Mouse (Mus musculus) liver, embryonic 13.5 days (tissue): ENCODE data around the gene Eif2ak4. TPM values are rescaled to one million over a fixed set of nuclear protein-coding genes. Genes with fewer than 3 reads are reported as not detected.
A peak's percentile ranks its signal among the peaks of the same experiment; 100 is the strongest.

Experiments
- ATAC-seq: fragments of 200-750 bp; cut with Nextera tagmentation; 2 replicates; pipeline ENCODE4 v1.8.0; 2017; ENCODE audit warnings: low read depth, mild to moderate bottlenecking, moderate number of reproducible peaks, moderate library complexity
- DNase-seq: peaks from one replicate; pipeline ENCODE4 v3.0.0; 2022
- H3K27ac ChIP-seq: fragments of 300-500 bp; sonication (generic); 2 replicates; pipeline ENCODE4 v1.5.1; 2015; ENCODE audit warnings: moderate library complexity, mild to moderate bottlenecking, inconsistent platforms
- H3K27me3 ChIP-seq: fragments of 300-500 bp; sonication (generic); 2 replicates; pipeline ENCODE4 v1.6.1; 2015; ENCODE audit warnings: mild to moderate bottlenecking, inconsistent platforms
- H3K36me3 ChIP-seq: fragments of 300-500 bp; sonication (generic); 2 replicates; pipeline ENCODE4 v1.6.1; 2015; ENCODE audit warnings: mild to moderate bottlenecking, inconsistent platforms
- H3K4me1 ChIP-seq: fragments of 300-500 bp; sonication (generic); replicated peaks from 2 replicates; pipeline ENCODE4 v1.6.1; 2015; ENCODE audit warnings: inconsistent platforms
- H3K4me2 ChIP-seq: fragments of 300-500 bp; sonication (generic); 2 replicates; pipeline ENCODE4 v1.6.1; 2015; ENCODE audit warnings: inconsistent platforms, mild to moderate bottlenecking, moderate library complexity
- H3K4me3 ChIP-seq: fragments of 300-500 bp; sonication (generic); replicated peaks from 2 replicates; pipeline ENCODE4 v1.5.1; 2015; ENCODE audit warnings: mild to moderate bottlenecking, inconsistent platforms
- H3K9ac ChIP-seq: fragments of 300-500 bp; sonication (generic); 2 replicates; pipeline ENCODE4 v1.6.1; 2015; ENCODE audit warnings: mild to moderate bottlenecking, inconsistent platforms
- H3K9me3 ChIP-seq: fragments of 300-500 bp; sonication (generic); replicated peaks from 2 replicates; pipeline ENCODE4 v1.6.1; 2016; ENCODE audit warnings: inconsistent platforms
- WGBS: fragments of 180-500 bp; shearing (Covaris S2); methylation state at CpG from one replicate; pipeline ENCODE4 v1.1.7; 2015; ENCODE audit not compliant: insufficient replicate concordance; 5-methylcytosine and 5-hydroxymethylcytosine counted together
- polyA plus RNA-seq: library from polyadenylated mRNA; unstranded; fragments of >200 nt; fragmentation: Nextera tagmentation; extraction: Ambion mirVana; gene quantifications from 2 replicates; pipeline ENCODE4 v1.2.1, GENCODE M21; 2015

The Eif2ak4 gene
- polyA plus RNA-seq, 1 experiment from 2014 or later = 4.6 TPM

GRCm38 (mm10) chr2:118442172-118442571 lies 53.8 kb downstream of the Eif2ak4 start:
- Histone ChIP-seq H3K9me3 (no peaks in the 10 kb centered on the region), H3K9ac (no peak overlapping the region), H3K27ac (no peak overlapping the region), H3K4me1 (no peaks in the 10 kb centered on the region; the same call in 1 of the 2 replicates), H3K36me3 (peaks cover 32% of the 10 kb centered on the region), H3K4me2 (no peak overlapping the region), H3K27me3 (no peaks in the 10 kb centered on the region), H3K4me3 (no peak overlapping the region)
- 63% methylated on average over 5 of the region's 5 CpGs for WGBS
- ATAC-seq (peak; percentile 80), DNase-seq (no peak)

GRCm38 (mm10) chr2:118442723-118443122 lies 54.3 kb downstream of the Eif2ak4 start:
- Histone ChIP-seq H3K36me3 (peaks cover 32% of the 10 kb centered on the region), H3K27me3 (no peaks in the 10 kb centered on the region), H3K4me1 (no peaks in the 10 kb centered on the region; the same call in 1 of the 2 replicates), H3K4me2 (no peak overlapping the region), H3K9ac (no peak overlapping the region), H3K4me3 (no peak overlapping the region), H3K9me3 (no peaks in the 10 kb centered on the region), H3K27ac (no peak overlapping the region)
- no peak for ATAC-seq
- no peak for DNase-seq
- 74% methylated on average over 4 of the region's 4 CpGs for WGBS

- H3K4me3 ChIP-seq = no peak overlapping the region
- WGBS = 78% methylated on average over 13 of the region's 13 CpGs
- H3K27ac ChIP-seq = no peak overlapping the region
- no peak overlapping the region for H3K4me2 ChIP-seq
- peaks cover 37% of the 10 kb centered on the region for H3K36me3 ChIP-seq
- no peak overlapping the region for H3K9ac ChIP-seq
- H3K9me3 ChIP-seq = no peaks in the 10 kb centered on the region
- ATAC-seq = no peak
- H3K27me3 ChIP-seq = no peaks in the 10 kb centered on the region
- DNase-seq = no peak
- no peaks in the 10 kb centered on the region; the same call in 1 of the 2 replicates for H3K4me1 ChIP-seq
Measured at GRCm38 (mm10) chr2:118445696-118446674, 57.6 kb downstream of the Eif2ak4 start.

GRCm38 (mm10) chr2:118448181-118448580 lies 59.8 kb downstream of the Eif2ak4 start:
- Histone ChIP-seq H3K27ac (no peak overlapping the region), H3K4me2 (no peak overlapping the region), H3K4me3 (no peak overlapping the region), H3K27me3 (no peaks in the 10 kb centered on the region), H3K9ac (no peak overlapping the region), H3K4me1 (peaks cover 5% of the 10 kb centered on the region), H3K36me3 (peaks cover 30% of the 10 kb centered on the region), H3K9me3 (no peaks in the 10 kb centered on the region)
- 84% methylated on average over 12 of the region's 12 CpGs for WGBS
- ATAC-seq (no peak), DNase-seq (no peak)

GRCm38 (mm10) chr2:118451056-118451455 lies 62.6 kb downstream of the Eif2ak4 start:
- H3K27ac ChIP-seq = no peak overlapping the region
- DNase-seq (no peak), ATAC-seq (no peak)
- H3K36me3 ChIP-seq = peaks cover 12% of the 10 kb centered on the region; the same call in 1 of the 2 replicates
- 68% methylated on average over 6 of the region's 6 CpGs for WGBS
- H3K27me3 ChIP-seq = no peaks in the 10 kb centered on the region
- peaks cover 5% of the 10 kb centered on the region for H3K4me1 ChIP-seq
- H3K4me2 ChIP-seq = no peak overlapping the region
- H3K9me3 ChIP-seq = no peaks in the 10 kb centered on the region
- no peak overlapping the region for H3K9ac ChIP-seq
- no peak overlapping the region for H3K4me3 ChIP-seq

- Histone ChIP-seq H3K4me1 (no peaks in the 10 kb centered on the region), H3K27me3 (no peaks in the 10 kb centered on the region), H3K4me2 (no peak overlapping the region), H3K4me3 (no peak overlapping the region), H3K9ac (no peak overlapping the region), H3K36me3 (peaks cover 34% of the 10 kb centered on the region), H3K27ac (no peak overlapping the region), H3K9me3 (no peaks in the 10 kb centered on the region)
- DNase-seq (no peak), ATAC-seq (no peak)
- 77% methylated on average over 3 of the region's 3 CpGs for WGBS
Measured at GRCm38 (mm10) chr2:118457029-118457428, 68.6 kb downstream of the Eif2ak4 start.

- Histone ChIP-seq H3K4me1 (no peaks in the 10 kb centered on the region), H3K9ac (no peak overlapping the region), H3K27me3 (no peaks in the 10 kb centered on the region), H3K9me3 (no peaks in the 10 kb centered on the region), H3K27ac (no peak overlapping the region), H3K4me3 (no peak overlapping the region), H3K4me2 (no peak overlapping the region), H3K36me3 (peaks cover 40% of the 10 kb centered on the region)
- DNase-seq (no peak), ATAC-seq (no peak)
- WGBS = 81% methylated on average over 13 of the region's 13 CpGs
Measured at GRCm38 (mm10) chr2:118457463-118458261, 69.2 kb downstream of the Eif2ak4 start.

- Histone ChIP-seq H3K4me2 (no peak overlapping the region), H3K4me1 (no peaks in the 10 kb centered on the region), H3K36me3 (peaks cover 73% of the 10 kb centered on the region), H3K9ac (no peak overlapping the region), H3K27ac (no peak overlapping the region), H3K27me3 (no peaks in the 10 kb centered on the region), H3K4me3 (no peak overlapping the region), H3K9me3 (no peaks in the 10 kb centered on the region)
- ATAC-seq = no peak
- WGBS = 75% methylated on average over 16 of the region's 16 CpGs
- no peak for DNase-seq
Measured at GRCm38 (mm10) chr2:118461480-118462165, 73.2 kb downstream of the Eif2ak4 start.

- no peak for DNase-seq
- WGBS = 80% methylated on average over 5 of the region's 5 CpGs
- H3K4me2 ChIP-seq = no peak overlapping the region
- peaks cover 79% of the 10 kb centered on the region for H3K36me3 ChIP-seq
- no peaks in the 10 kb centered on the region for H3K9me3 ChIP-seq
- no peaks in the 10 kb centered on the region for H3K4me1 ChIP-seq
- H3K27ac ChIP-seq = no peak overlapping the region
- H3K9ac ChIP-seq = no peak overlapping the region
- ATAC-seq = no peak
- H3K4me3 ChIP-seq = no peak overlapping the region
- H3K27me3 ChIP-seq = no peaks in the 10 kb centered on the region
Measured at GRCm38 (mm10) chr2:118463480-118463879, 75.1 kb downstream of the Eif2ak4 start.

- Histone ChIP-seq H3K9ac (no peak overlapping the region), H3K9me3 (no peaks in the 10 kb centered on the region), H3K4me3 (no peak overlapping the region), H3K36me3 (peaks cover 82% of the 10 kb centered on the region), H3K4me1 (no peaks in the 10 kb centered on the region), H3K4me2 (no peak overlapping the region), H3K27me3 (no peaks in the 10 kb centered on the region), H3K27ac (no peak overlapping the region)
- ATAC-seq (no peak), DNase-seq (no peak)
- WGBS = 80% methylated on average over 3 of the region's 3 CpGs
Measured at GRCm38 (mm10) chr2:118464450-118464849, 76.0 kb downstream of the Eif2ak4 start.

- no peak for DNase-seq
- no peak overlapping the region for H3K4me2 ChIP-seq
- H3K4me1 ChIP-seq = no peaks in the 10 kb centered on the region
- peaks cover 83% of the 10 kb centered on the region for H3K36me3 ChIP-seq
- 68% methylated on average over 2 of the region's 2 CpGs for WGBS
- no peaks in the 10 kb centered on the region for H3K27me3 ChIP-seq
- H3K9ac ChIP-seq = no peak overlapping the region
- no peak overlapping the region for H3K4me3 ChIP-seq
- ATAC-seq = no peak
- no peaks in the 10 kb centered on the region for H3K9me3 ChIP-seq
- no peak overlapping the region for H3K27ac ChIP-seq
Measured at GRCm38 (mm10) chr2:118465894-118466293, 77.5 kb downstream of the Eif2ak4 start.
